ENCODE assay signal across 13 mouse cellular contexts in the genomic region with DNA sequence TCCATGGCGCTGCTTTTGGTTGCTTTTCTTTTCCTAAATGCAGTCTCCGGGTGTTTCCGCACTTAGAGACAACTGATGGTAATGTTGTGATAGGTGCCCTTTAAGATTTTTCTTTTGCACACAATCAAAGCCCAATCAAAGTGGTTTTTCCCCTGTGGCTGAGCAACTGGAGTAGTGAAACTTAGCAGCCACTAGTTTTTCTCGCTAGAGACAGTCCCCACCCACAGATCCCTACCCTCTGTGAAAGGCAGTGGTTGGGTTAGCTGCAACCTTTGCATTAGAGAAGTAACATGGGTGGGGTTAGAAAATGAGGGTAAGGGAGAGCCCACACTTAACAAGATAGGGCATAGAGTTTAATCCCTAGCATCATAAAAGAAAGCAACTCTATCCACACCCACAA. TPM values are rescaled to one million over a fixed set of nuclear protein-coding genes. Genes with fewer than 3 reads are reported as not detected.
DNase-seq lines count a peak whose midpoint lies in the region; TF ChIP-seq lines count a peak whose summit lies in the region.
"Had no signal": no experiment of that assay in that cellular context is flagged by ENCODE, and none has a peak within 500 bp of the region (broad histone marks: within the 10 kb centered on the region; RNA-seq: fewer than 3 reads in every experiment).

No protein-coding gene starts in this region.

- no peak for TF ChIP-seq POLR2A in heart, adult 2 months (IDR thresholded peaks at IDR 0.05; ENCODE audit: insufficient read depth, low read depth, low read length)
- no peak for TF ChIP-seq POLR2A in bone marrow macrophage, adult 2 months (IDR thresholded peaks at IDR 0.05; ENCODE audit: borderline replicate concordance, low read depth, low read length)
- TF ChIP-seq POLR2A in lung, adult 2 months (IDR thresholded peaks at IDR 0.05; ENCODE audit: borderline replicate concordance, extremely low read depth, low read depth, low read length) = no peak

- no peaks in the 10 kb centered on the region for H3K79me2 ChIP-seq in heart, adult 2 months (replicated peaks; ENCODE audit: control insufficient read depth, insufficient read depth, low read length)

- no peaks in the 10 kb centered on the region; the same call in 1 of the 2 replicates for H3K4me1 ChIP-seq in heart, adult 2 months (ENCODE audit: control insufficient read depth, insufficient read depth, low read length)
- peaks cover 38% of the 10 kb centered on the region for H3K4me1 ChIP-seq in bone marrow macrophage, adult 2 months (ENCODE audit: control insufficient read depth, insufficient read depth, low read length)
- H3K4me1 ChIP-seq in megakaryocyte, embryonic 14.5 days = peaks cover 38% of the 10 kb centered on the region
- H3K4me1 ChIP-seq in lung, adult 2 months (ENCODE audit: control insufficient read depth, insufficient read depth, low read length) = no peaks in the 10 kb centered on the region
- H3K4me1 ChIP-seq: embryonic facial prominence, embryonic 15.5 days; limb, embryonic 12.5 days had no signal

- no peak overlapping the region for H3K4me3 ChIP-seq in heart, adult 2 months
- H3K4me3 ChIP-seq in bone marrow macrophage, adult 2 months (ENCODE audit: insufficient read depth, low read length) = peak overlapping the region; percentile 55
- peak overlapping the region; percentile 87 for H3K4me3 ChIP-seq in megakaryocyte, embryonic 14.5 days (replicated peaks)
- no peak overlapping the region for H3K4me3 ChIP-seq in lung, adult 2 months (replicated peaks; ENCODE audit: extremely low read depth, low read depth, low read length)
- H3K4me3 ChIP-seq: embryonic facial prominence, embryonic 15.5 days; limb, embryonic 12.5 days had no signal

- no peaks in the 10 kb centered on the region for H3K36me3 ChIP-seq in heart, adult 2 months (ENCODE audit: control insufficient read depth, insufficient read depth, low read length)
- no peaks in the 10 kb centered on the region for H3K36me3 ChIP-seq in megakaryocyte, embryonic 14.5 days (replicated peaks; ENCODE audit: low read length)
- H3K36me3 ChIP-seq: embryonic facial prominence, embryonic 15.5 days; limb, embryonic 12.5 days had no signal

- no peaks in the 10 kb centered on the region for H3K9me3 ChIP-seq in megakaryocyte, embryonic 14.5 days
- H3K9me3 ChIP-seq: embryonic facial prominence, embryonic 15.5 days; limb, embryonic 12.5 days had no signal

- TF ChIP-seq EP300 in heart, adult 2 months (IDR thresholded peaks at IDR 0.05; ENCODE audit: insufficient read depth, low read depth, low read length) = no peak

- no peak for TF ChIP-seq CTCF in heart, adult 2 months (IDR thresholded peaks at IDR 0.05)
- no peak for TF ChIP-seq CTCF in bone marrow macrophage, adult 2 months (IDR thresholded peaks at IDR 0.05; ENCODE audit: low read depth, low read length)
- TF ChIP-seq CTCF in lung, adult 2 months (IDR thresholded peaks at IDR 0.05; ENCODE audit: insufficient read depth, low read length) = no peak

- no peak overlapping the region for H3K9ac ChIP-seq in heart, adult 2 months (ENCODE audit: low read depth, low read length)
- H3K9ac ChIP-seq: embryonic facial prominence, embryonic 15.5 days; limb, embryonic 12.5 days had no signal

- intact Hi-C loops in heart, adult 2 months (cut with DNase I) = no loop called here

- H3K27ac ChIP-seq in heart, adult 2 months = no peak overlapping the region
- H3K27ac ChIP-seq in bone marrow macrophage, adult 2 months (ENCODE audit: insufficient read depth, low read depth, low read length) = peak overlapping the region; percentile 100
- H3K27ac ChIP-seq: embryonic facial prominence, embryonic 15.5 days; limb, embryonic 12.5 days had no signal

- WGBS in heart, adult 2 months = 77% methylated on average over 4 of the region's 4 CpGs
- 78% methylated on average over 4 of the region's 4 CpGs for WGBS in lung, adult 2 months

- peak; percentile 76 for DNase-seq in heart, adult 11 months
- no peak for DNase-seq in heart, adult 2 months
- DNase-seq in 3T3-L1 (ENCODE audit: low read depth, low spot score) = peak; percentile 24
- no peak for DNase-seq in adipocyte (ENCODE audit: low spot score)
- no peak for DNase-seq in cerebellum, adult 9-10 months
- no peak for DNase-seq in lung, adult 2 months
- DNase-seq: cerebellum, postnatal 25 days; gastrocnemius, postnatal 14 days; right cerebral cortex, postnatal 4 days had no signal

- H3K27me3 ChIP-seq in heart, adult 2 months (ENCODE audit: control insufficient read depth, insufficient read depth, low read length) = no peaks in the 10 kb centered on the region
- H3K27me3 ChIP-seq in megakaryocyte, embryonic 14.5 days (replicated peaks) = peaks cover 2% of the 10 kb centered on the region
- H3K27me3 ChIP-seq: embryonic facial prominence, embryonic 15.5 days had no signal

RNA-seq across cellular contexts. Expression of a gene that starts 7.5 kb away (rescaled TPM):
- 1 to 10 TPM; 1.7 to 1.8 TPM for total RNA-seq in heart, adult 2 months (2021)
- polyA plus RNA-seq in heart, adult 2 months (2012; rRNA removed) = 0.57 and 0.82 TPM in 2 replicates
- polyA plus RNA-seq in bone marrow macrophage, adult 2 months (2012; ENCODE audit: insufficient read depth, insufficient read length, missing spikeins) = 151 and 181 TPM in 2 replicates
- 0.41 TPM in 1 of 2 replicates, not detected in the other for polyA plus RNA-seq in megakaryocyte, embryonic 14.5 days (2012; ENCODE audit: insufficient read depth, low replicate concordance)
- 1.4 and 2.0 TPM in 2 replicates for polyA plus RNA-seq in lung, adult 2 months (2012; rRNA removed)

RNA-seq across cellular contexts. Expression of a gene that starts 51.4 kb away (rescaled TPM):
- total RNA-seq in heart, adult 2 months (2021) = 100 to 1,000 TPM; 424 to 456 TPM
- polyA plus RNA-seq in heart, adult 2 months (2012; rRNA removed) = 237 and 484 TPM in 2 replicates
- 274 and 285 TPM in 2 replicates for polyA plus RNA-seq in bone marrow macrophage, adult 2 months (2012; ENCODE audit: insufficient read depth, insufficient read length, missing spikeins)
- 16.2 and 62.6 TPM in 2 replicates for polyA plus RNA-seq in megakaryocyte, embryonic 14.5 days (2012; ENCODE audit: insufficient read depth, low replicate concordance)
- polyA plus RNA-seq in lung, adult 2 months (2012; rRNA removed) = 32.1 and 64.4 TPM in 2 replicates

Comparison
In these comparisons a context has a peak if more than half of its experiments do, and no peak if none do; other contexts are left out.
1. DNase-seq: peak in heart, adult 11 months (single experiment) and 3T3-L1 (single experiment); none in heart, adult 2 months (0 of 2), adipocyte (single experiment), cerebellum, adult 9-10 months (single experiment) and lung, adult 2 months (single experiment).
2. H3K4me3 ChIP-seq: peak in bone marrow macrophage, adult 2 months (single experiment) and megakaryocyte, embryonic 14.5 days (single experiment); none in heart, adult 2 months (single experiment) and lung, adult 2 months (single experiment).
3. RNA of a gene that starts 7.5 kb away (polyA plus RNA-seq): 151 to 181 TPM in bone marrow macrophage, adult 2 months; 1.4 to 2.0 TPM in lung, adult 2 months, 0.57 to 0.82 TPM in heart, adult 2 months and 0.41 TPM in megakaryocyte, embryonic 14.5 days; every median in the first group is over 10 times any median in the second.